Mouse (Mus musculus): ENCODE results near the gene Xrn2. TPM values are rescaled to one million over a fixed set of nuclear protein-coding genes. Genes with fewer than 3 reads are reported as not detected.

The Xrn2 gene
- polyA plus RNA-seq, 1 experiment from 2014 or later: 75.4 TPM

DNA sequence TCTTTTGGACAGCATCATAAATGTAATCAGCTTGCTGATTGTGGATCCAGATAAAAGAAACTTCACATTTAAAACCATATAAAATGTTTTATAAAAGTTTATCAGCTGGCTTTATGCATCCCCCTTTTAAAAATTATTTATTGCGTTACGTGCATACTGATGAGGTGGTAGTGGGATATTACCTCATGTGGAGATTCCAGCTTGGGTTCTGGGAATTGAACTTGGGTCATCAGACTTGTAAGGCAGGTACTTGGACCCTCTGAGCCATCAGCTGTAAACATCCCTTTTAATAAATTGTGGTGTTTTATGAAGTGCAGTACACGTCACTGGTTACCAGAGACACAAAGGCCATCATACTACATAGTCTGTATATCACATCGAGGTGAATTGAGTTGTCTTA, 61.6 kb downstream of the Xrn2 start:
- H3K27ac ChIP-seq (ENCODE audit: low read length): no peak overlapping the region
- H3K4me1 ChIP-seq (ENCODE audit: control insufficient read depth, insufficient read depth, low read length): no peaks in the 10 kb centered on the region
- no peak for ATAC-seq
- peaks cover 7% of the 10 kb centered on the region for H3K27me3 ChIP-seq (ENCODE audit: control insufficient read depth, insufficient read depth, low read depth, low read length)
- peaks cover 6% of the 10 kb centered on the region; the same call in 1 of the 2 replicates for H3K36me3 ChIP-seq (ENCODE audit: control insufficient read depth, insufficient read depth, low read length)
- no peaks in the 10 kb centered on the region for H3K9me3 ChIP-seq (replicated peaks; ENCODE audit: control insufficient read depth, low read length, poor library complexity, severe bottlenecking)
- WGBS: 93% methylated on average over 4 of the region's 4 CpGs
- H3K4me3 ChIP-seq (ENCODE audit: low read depth, low read length): no peak overlapping the region
- no peak overlapping the region for H3K9ac ChIP-seq (ENCODE audit: low read depth, low read length)
- no peak overlapping the region for H3K4me2 ChIP-seq (ENCODE audit: low read length)

DNA sequence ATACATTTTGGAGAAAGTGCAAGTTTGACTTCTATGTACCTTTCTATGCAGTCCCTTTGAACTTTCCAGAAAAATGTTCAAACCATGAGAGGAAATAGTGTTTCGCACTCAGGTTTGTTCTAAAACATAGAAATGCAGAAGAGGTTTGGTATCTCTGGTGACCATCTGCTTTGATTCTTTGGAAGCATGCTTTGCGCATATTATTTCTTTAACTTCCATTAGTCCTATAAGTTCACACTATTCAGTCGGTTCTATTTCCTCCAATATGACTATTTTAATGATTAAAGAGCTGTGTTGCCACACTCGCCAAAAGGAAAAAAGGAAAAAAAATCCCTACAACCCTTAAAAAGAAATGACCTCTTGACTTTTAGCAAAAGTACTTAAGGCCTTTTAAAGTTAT, 69.6 kb downstream of the Xrn2 start:
- H3K9me3 ChIP-seq (replicated peaks; ENCODE audit: control insufficient read depth, low read length, poor library complexity, severe bottlenecking): no peaks in the 10 kb centered on the region
- 64% methylated on average over 4 of the region's 4 CpGs for WGBS
- peaks cover 47% of the 10 kb centered on the region for H3K27me3 ChIP-seq (ENCODE audit: control insufficient read depth, insufficient read depth, low read depth, low read length)
- H3K9ac ChIP-seq (ENCODE audit: low read depth, low read length): no peak overlapping the region
- no peak overlapping the region for H3K4me2 ChIP-seq (ENCODE audit: low read length)
- H3K27ac ChIP-seq (ENCODE audit: low read length): no peak overlapping the region
- ATAC-seq: no peak
- H3K4me1 ChIP-seq (ENCODE audit: control insufficient read depth, insufficient read depth, low read length): peaks cover 5% of the 10 kb centered on the region; the same call in 1 of the 2 replicates
- H3K4me3 ChIP-seq (ENCODE audit: low read depth, low read length): no peak overlapping the region
- H3K36me3 ChIP-seq (ENCODE audit: control insufficient read depth, insufficient read depth, low read length): no peaks in the 10 kb centered on the region

DNA sequence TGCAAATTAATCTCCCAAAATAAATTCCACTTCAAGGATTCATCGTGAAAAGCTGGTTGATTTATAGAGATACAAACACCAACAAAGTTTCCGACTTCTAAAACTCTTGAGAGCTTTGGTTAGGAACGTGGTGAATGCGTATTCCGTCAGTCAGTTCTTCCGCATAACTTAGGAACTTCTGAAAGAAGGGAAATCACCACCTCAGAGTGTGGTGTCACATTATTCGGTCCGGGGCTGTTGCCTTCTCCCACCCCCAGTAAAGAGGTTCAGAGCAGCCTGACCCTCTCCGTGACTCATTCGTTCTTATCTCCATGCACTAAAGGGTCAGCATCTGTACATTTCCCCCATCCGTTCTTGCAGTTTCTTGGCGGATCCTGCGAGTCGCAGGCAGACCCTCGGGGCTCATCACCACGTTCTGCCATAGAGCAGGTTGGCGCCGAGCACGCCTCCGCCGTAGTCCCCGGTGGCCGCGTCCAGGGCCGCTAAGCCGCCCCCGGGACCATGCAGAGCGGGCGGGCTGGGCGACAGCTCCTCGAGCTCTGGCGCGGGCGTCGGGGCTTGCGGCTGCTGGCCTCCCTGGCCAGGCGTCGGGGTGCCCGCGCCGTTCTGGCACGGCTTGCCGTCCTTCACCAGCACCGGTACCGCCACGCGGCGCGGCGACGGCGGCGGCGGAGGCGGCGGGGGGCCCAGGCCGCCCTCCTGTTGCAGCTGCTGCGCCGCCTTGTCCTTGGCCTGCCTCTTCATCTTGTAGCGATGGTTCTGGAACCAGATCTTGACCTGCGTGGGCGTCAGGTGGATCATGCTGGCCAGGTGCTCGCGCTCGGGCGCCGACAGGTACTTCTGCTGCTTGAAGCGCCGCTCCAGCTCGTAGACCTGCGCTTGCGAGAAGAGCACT, 70.9 kb downstream of the Xrn2 start:
- H3K4me1 ChIP-seq (ENCODE audit: control insufficient read depth, insufficient read depth, low read length): peaks cover 5% of the 10 kb centered on the region; the same call in 1 of the 2 replicates
- no peaks in the 10 kb centered on the region for H3K9me3 ChIP-seq (replicated peaks; ENCODE audit: control insufficient read depth, low read length, poor library complexity, severe bottlenecking)
- peak overlapping the region; percentile 33 for H3K4me3 ChIP-seq (ENCODE audit: low read depth, low read length)
- H3K4me2 ChIP-seq (ENCODE audit: low read length): no peak overlapping the region
- H3K27ac ChIP-seq (ENCODE audit: low read length): peak overlapping the region; percentile 47; the same call in 1 of the 2 replicates
- WGBS: under 1% methylated on average over 63 of the region's 72 CpGs
- no peak overlapping the region for H3K9ac ChIP-seq (ENCODE audit: low read depth, low read length)
- peaks cover 53% of the 10 kb centered on the region for H3K27me3 ChIP-seq (ENCODE audit: control insufficient read depth, insufficient read depth, low read depth, low read length)
- ATAC-seq: peak; percentile 67
- H3K36me3 ChIP-seq (ENCODE audit: control insufficient read depth, insufficient read depth, low read length): no peaks in the 10 kb centered on the region

DNA sequence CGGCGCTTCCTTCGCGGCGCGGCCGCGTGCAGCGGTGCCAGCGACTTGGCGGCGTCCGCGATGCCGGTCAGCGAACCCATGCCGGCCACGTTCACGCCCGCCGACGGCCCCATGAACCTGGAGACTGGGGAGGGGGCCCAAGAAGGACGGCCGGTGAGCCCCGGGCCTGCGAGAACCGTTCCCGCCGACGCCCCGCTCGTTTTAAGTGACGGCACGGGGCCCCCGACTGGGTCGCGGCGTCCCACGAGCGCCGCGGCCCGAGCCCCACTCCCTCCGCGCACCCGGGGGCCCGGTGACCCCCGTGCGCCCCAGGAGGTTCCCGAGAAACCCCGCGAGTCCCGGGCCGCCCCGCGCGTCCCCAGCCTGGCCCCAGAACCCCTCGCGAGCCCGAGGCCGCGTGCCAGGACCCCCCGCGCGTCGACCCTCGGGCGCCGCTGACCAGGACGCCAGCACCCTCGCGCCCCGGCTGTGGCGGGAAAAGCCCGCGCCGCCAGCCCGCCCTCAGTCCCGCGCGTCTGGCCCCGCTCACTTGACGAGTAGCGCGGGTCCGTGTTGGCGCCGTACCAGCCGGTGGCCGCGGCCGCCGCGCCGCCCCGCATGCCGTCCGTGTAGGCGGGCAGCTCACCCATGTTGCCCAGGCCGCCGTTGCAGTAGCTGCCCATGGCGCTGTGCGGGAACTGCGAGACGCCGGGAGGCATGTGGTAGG, 71.7 kb downstream of the Xrn2 start:
- Histone ChIP-seq H3K27ac (ENCODE audit: low read length) (peak overlapping the region; percentile 47), H3K9ac (ENCODE audit: low read depth, low read length) (0 out of 2 replicates have a peak overlapping the region, but pooled peaks have one; percentile 20), H3K4me1 (ENCODE audit: control insufficient read depth, insufficient read depth, low read length) (peaks cover 5% of the 10 kb centered on the region; the same call in 1 of the 2 replicates), H3K4me2 (ENCODE audit: low read length) (peak overlapping the region; percentile 41), H3K27me3 (ENCODE audit: control insufficient read depth, insufficient read depth, low read depth, low read length) (peaks cover 45% of the 10 kb centered on the region), H3K4me3 (ENCODE audit: low read depth, low read length) (peak overlapping the region; percentile 33), H3K9me3 (replicated peaks; ENCODE audit: control insufficient read depth, low read length, poor library complexity, severe bottlenecking) (no peaks in the 10 kb centered on the region), H3K36me3 (ENCODE audit: control insufficient read depth, insufficient read depth, low read length) (no peaks in the 10 kb centered on the region)
- WGBS: under 1% methylated on average over 99 of the region's 106 CpGs
- ATAC-seq: peak; percentile 44

DNA sequence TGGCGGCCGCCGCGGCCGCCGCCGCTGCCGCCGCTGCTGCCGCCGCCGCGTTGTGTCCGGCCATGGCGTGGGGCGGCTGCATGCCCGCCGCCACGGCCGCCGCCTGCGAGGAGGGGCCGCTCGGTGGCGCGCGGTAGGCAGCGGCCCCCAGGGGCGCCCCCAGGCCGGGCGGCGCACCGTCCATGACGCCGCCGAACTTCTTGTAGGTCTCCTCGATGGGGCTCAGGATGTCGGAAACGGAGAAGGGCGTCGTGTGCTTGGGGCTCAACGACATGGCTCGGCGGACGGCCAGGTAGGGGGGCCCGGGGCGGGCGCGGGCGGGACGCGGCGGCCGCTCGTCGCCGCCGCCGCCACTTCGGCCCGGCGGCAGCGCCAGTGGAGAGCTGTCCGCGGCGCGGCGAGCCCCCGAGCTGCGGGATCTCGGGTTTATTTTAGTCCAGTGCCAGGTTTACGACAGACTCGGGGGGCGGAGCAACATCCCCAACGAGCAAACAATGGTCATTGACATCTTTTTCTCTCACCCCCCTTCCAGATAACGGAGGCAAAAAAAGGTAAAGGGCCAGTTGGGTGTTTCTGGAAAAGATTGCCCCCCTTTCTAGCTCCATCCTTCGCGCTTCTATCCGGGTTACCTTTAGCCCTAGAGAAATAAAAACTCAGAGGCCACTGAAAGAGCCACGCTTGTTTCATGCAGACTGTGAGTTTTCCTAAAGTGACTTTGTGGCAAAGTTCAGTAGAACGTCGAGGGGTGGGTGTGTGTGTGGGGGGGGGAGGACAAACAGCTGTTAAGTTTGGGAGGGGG, 72.5 kb downstream of the Xrn2 start, which contains the start of gene Nkx2-4:
Gene Nkx2-4, minus strand, starts transcription at position 374 of the 799 bp plus-strand sequence.
- Histone ChIP-seq H3K4me2 (ENCODE audit: low read length) (peak within 1 kb of the TSS; percentile 41), H3K4me3 (ENCODE audit: low read depth, low read length) (peak within 1 kb of the TSS; percentile 33), H3K9me3 (replicated peaks; ENCODE audit: control insufficient read depth, low read length, poor library complexity, severe bottlenecking) (no peaks in the 10 kb centered on the region), H3K36me3 (ENCODE audit: control insufficient read depth, insufficient read depth, low read length) (no peaks in the 10 kb centered on the region), H3K27me3 (ENCODE audit: control insufficient read depth, insufficient read depth, low read depth, low read length) (peaks cover 44% of the 10 kb centered on the region), H3K9ac (ENCODE audit: low read depth, low read length) (0 out of 2 replicates have a peak within 1 kb of the TSS, but pooled peaks have one; percentile 20), H3K27ac (ENCODE audit: low read length) (peak within 1 kb of the TSS; percentile 47), H3K4me1 (ENCODE audit: control insufficient read depth, insufficient read depth, low read length) (peaks cover 5% of the 10 kb centered on the region; the same call in 1 of the 2 replicates)
- WGBS: under 1% methylated on average over 76 of the region's 82 CpGs
- peak; percentile 13; the same call in 1 of the 2 replicates for ATAC-seq

DNA sequence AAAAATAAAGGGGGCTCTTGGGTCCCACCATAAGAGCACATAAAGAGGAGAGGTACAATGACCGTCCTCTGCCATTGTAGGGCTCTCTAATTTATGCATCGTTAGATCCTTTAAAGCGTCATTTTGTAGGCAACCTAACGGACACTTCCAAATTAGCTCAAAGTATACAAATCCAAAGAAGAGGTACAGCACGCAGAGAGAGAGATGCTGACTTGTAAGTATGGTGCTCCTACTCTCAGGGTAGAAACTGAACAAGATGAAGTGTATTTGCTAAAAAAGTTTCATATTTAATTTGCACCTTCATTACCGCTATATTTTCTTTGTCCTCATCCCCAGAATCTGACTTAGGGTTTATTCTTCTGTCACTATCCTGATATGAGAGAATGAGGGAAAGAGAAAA, 73.1 kb downstream of the Xrn2 start:
- Histone ChIP-seq H3K9ac (ENCODE audit: low read depth, low read length) (no peak overlapping the region), H3K4me3 (ENCODE audit: low read depth, low read length) (no peak overlapping the region), H3K27me3 (ENCODE audit: control insufficient read depth, insufficient read depth, low read depth, low read length) (peaks cover 39% of the 10 kb centered on the region), H3K4me2 (ENCODE audit: low read length) (no peak overlapping the region), H3K9me3 (replicated peaks; ENCODE audit: control insufficient read depth, low read length, poor library complexity, severe bottlenecking) (no peaks in the 10 kb centered on the region), H3K27ac (ENCODE audit: low read length) (no peak overlapping the region), H3K36me3 (ENCODE audit: control insufficient read depth, insufficient read depth, low read length) (no peaks in the 10 kb centered on the region), H3K4me1 (ENCODE audit: control insufficient read depth, insufficient read depth, low read length) (peaks cover 5% of the 10 kb centered on the region; the same call in 1 of the 2 replicates)
- 5% methylated on average over 6 of the region's 6 CpGs for WGBS
- ATAC-seq: no peak

DNA sequence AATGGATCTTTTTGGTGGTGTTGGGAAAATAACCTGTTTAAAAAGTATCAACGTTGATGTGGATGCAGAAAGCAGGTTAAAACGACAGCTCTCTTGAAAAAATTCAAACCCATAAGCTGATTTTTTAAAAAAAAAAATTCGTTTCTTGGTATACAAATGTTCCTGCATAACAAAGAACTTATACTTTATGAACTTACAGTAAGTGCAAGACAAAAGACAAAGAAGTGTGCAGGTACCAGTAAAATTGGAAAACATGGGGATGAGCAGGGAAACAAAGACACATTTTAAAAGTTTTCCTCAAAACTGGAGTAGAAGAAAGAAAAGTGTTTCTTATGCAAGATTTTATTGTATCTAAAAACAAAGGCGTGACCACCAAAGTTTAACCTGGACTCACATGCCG, 73.6 kb downstream of the Xrn2 start:
- peaks cover 34% of the 10 kb centered on the region for H3K27me3 ChIP-seq (ENCODE audit: control insufficient read depth, insufficient read depth, low read depth, low read length)

DNA sequence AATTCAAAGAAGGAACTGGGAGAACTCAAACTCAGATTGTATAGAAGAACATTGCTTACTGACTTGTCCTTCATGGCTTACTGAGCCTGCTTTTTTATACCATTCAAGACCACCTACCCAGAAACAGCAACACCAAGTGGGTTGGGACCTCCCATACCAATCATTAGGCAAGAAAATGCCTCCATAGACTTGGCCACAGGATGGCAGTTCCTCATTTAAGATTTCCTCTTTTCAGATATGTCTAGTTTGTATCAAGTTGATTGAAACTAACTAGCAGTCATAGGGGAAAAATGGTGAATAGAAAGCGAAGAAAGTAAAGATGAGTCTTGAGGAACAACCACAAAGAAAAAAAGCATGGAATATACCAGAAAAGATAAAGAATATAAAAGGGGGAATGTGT, 106.9 kb downstream of the Xrn2 start:
- Histone ChIP-seq H3K4me3 (ENCODE audit: low read depth, low read length) (no peak overlapping the region), H3K4me1 (ENCODE audit: control insufficient read depth, insufficient read depth, low read length) (no peaks in the 10 kb centered on the region), H3K27ac (ENCODE audit: low read length) (no peak overlapping the region), H3K4me2 (ENCODE audit: low read length) (no peak overlapping the region), H3K9ac (ENCODE audit: low read depth, low read length) (no peak overlapping the region), H3K27me3 (ENCODE audit: control insufficient read depth, insufficient read depth, low read depth, low read length) (no peaks in the 10 kb centered on the region), H3K9me3 (replicated peaks; ENCODE audit: control insufficient read depth, low read length, poor library complexity, severe bottlenecking) (no peaks in the 10 kb centered on the region), H3K36me3 (ENCODE audit: control insufficient read depth, insufficient read depth, low read length) (no peaks in the 10 kb centered on the region)
- 93% methylated on average over 1 of the region's 1 CpGs for WGBS
- no peak for ATAC-seq

More for the DNA sequence above, 73.6 kb downstream of the Xrn2 start:
- Histone ChIP-seq H3K27ac (ENCODE audit: low read length) (no peak overlapping the region), H3K36me3 (ENCODE audit: control insufficient read depth, insufficient read depth, low read length) (no peaks in the 10 kb centered on the region), H3K9me3 (replicated peaks; ENCODE audit: control insufficient read depth, low read length, poor library complexity, severe bottlenecking) (no peaks in the 10 kb centered on the region), H3K4me3 (ENCODE audit: low read depth, low read length) (no peak overlapping the region), H3K9ac (ENCODE audit: low read depth, low read length) (no peak overlapping the region), H3K4me2 (ENCODE audit: low read length) (no peak overlapping the region), H3K4me1 (ENCODE audit: control insufficient read depth, insufficient read depth, low read length) (peaks cover 5% of the 10 kb centered on the region; the same call in 1 of the 2 replicates)
- no peak for ATAC-seq
- WGBS: 16% methylated on average over 5 of the region's 5 CpGs
